Mouse (Mus musculus): ENCODE results near the gene Mapk14. TPM values are rescaled to one million over a fixed set of nuclear protein-coding genes. Genes with fewer than 3 reads are reported as not detected.

Gene Mapk14
- polyA plus RNA-seq, 1 experiment = 121 TPM

DNA sequence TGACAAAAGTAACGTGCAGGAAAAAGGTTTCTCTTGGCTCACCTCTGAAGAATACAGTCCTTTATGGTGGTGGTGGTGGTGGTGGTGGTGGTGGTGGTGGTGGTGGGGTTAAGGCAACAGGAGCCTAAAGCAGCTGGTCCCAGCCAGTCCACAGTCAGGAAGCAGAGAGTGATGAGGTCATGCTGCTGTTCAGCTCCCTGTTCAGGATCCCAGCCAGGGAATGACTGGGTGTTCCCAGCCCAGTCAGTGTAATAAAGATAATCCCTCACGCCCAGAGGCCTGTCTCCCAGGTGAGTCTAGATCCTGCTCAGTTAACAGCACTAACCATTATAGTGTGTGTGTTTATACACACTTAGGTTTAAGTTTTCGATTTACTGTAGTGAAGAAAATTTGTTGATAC lies 10.6 kb downstream of the Mapk14 start:
- H3K27me3 ChIP-seq (ENCODE audit: control insufficient read depth, insufficient read depth, low read length) = no peaks in the 10 kb centered on the region
- DNase-seq = no peak
- H3K27ac ChIP-seq (ENCODE audit: control insufficient read depth, insufficient read depth, low read length) = no peak overlapping the region
- no peaks in the 10 kb centered on the region for H3K36me3 ChIP-seq (ENCODE audit: control insufficient read depth, insufficient read depth, low read length)
- WGBS = 64% methylated on average over 3 of the region's 3 CpGs
- TF ChIP-seq POLR2A (IDR thresholded peaks at IDR 0.05; ENCODE audit: control insufficient read depth, extremely low read depth, insufficient read depth, low read length, poor library complexity) (no peak), CTCF (IDR thresholded peaks at IDR 0.05; ENCODE audit: borderline replicate concordance, control insufficient read depth, extremely low read depth, insufficient read depth, low read length, poor library complexity) (no peak)
- peaks cover 13% of the 10 kb centered on the region for H3K4me1 ChIP-seq (replicated peaks; ENCODE audit: control insufficient read depth, insufficient read depth, low read length)
- H3K4me3 ChIP-seq (ENCODE audit: control insufficient read depth, insufficient read depth, low read length) = no peak overlapping the region

DNA sequence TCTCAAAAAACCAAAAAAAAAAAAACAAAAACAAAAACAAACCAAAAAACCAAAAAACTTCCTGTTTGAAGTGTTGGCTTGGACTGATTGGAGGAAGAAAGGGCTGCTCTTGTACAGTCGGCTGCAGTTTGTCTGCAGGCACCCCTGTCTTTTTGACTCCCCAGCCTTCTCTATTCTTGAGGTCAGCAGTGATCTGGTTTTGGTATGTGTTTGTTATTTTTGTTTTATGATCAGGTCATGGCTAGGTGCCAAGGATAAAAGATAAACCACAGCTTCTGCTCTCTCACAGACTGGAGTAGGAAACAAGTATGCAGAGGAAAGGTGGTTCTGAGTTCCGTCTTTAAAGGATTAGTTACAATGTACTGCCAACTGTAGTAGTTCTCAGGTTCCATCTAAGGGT lies 11.5 kb downstream of the Mapk14 start:
- H3K4me1 ChIP-seq (replicated peaks; ENCODE audit: control insufficient read depth, insufficient read depth, low read length) = peaks cover 8% of the 10 kb centered on the region
- 34% methylated on average over 2 of the region's 2 CpGs for WGBS
- no peaks in the 10 kb centered on the region for H3K27me3 ChIP-seq (ENCODE audit: control insufficient read depth, insufficient read depth, low read length)
- no peak overlapping the region for H3K4me3 ChIP-seq (ENCODE audit: control insufficient read depth, insufficient read depth, low read length)
- TF ChIP-seq POLR2A (IDR thresholded peaks at IDR 0.05; ENCODE audit: control insufficient read depth, extremely low read depth, insufficient read depth, low read length, poor library complexity) = no peak
- TF ChIP-seq CTCF (IDR thresholded peaks at IDR 0.05; ENCODE audit: borderline replicate concordance, control insufficient read depth, extremely low read depth, insufficient read depth, low read length, poor library complexity) = no peak
- DNase-seq = no peak
- H3K36me3 ChIP-seq (ENCODE audit: control insufficient read depth, insufficient read depth, low read length) = no peaks in the 10 kb centered on the region
- no peak overlapping the region for H3K27ac ChIP-seq (ENCODE audit: control insufficient read depth, insufficient read depth, low read length)

DNA sequence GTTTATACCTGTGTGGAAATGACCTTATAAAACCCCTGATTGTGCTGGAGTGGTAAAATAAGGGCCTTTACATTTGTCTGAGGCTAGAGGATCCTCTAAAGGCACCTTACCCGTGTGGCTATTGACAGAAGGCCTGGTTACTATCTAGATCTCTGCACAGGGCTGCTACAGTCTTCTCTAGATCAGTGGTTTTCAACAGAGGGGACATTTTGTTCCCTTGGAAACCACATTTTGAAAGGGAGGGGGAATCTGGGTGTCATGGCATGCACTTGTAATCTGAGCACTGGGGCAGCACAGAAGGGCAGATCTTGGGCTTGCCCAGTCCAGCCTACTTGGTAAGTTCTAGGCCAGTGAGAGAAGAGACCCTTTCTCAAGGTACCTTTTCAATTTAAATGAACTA lies 15.6 kb downstream of the Mapk14 start:
- 14% methylated on average over 1 of the region's 1 CpGs for WGBS
- DNase-seq = no peak
- TF ChIP-seq CTCF (IDR thresholded peaks at IDR 0.05; ENCODE audit: borderline replicate concordance, control insufficient read depth, extremely low read depth, insufficient read depth, low read length, poor library complexity) = no peak
- TF ChIP-seq POLR2A (IDR thresholded peaks at IDR 0.05; ENCODE audit: control insufficient read depth, extremely low read depth, insufficient read depth, low read length, poor library complexity) = no peak
- Histone ChIP-seq H3K4me1 (replicated peaks; ENCODE audit: control insufficient read depth, insufficient read depth, low read length) (peaks cover 6% of the 10 kb centered on the region), H3K36me3 (ENCODE audit: control insufficient read depth, insufficient read depth, low read length) (no peaks in the 10 kb centered on the region), H3K27ac (ENCODE audit: control insufficient read depth, insufficient read depth, low read length) (no peak overlapping the region), H3K27me3 (ENCODE audit: control insufficient read depth, insufficient read depth, low read length) (no peaks in the 10 kb centered on the region), H3K4me3 (ENCODE audit: control insufficient read depth, insufficient read depth, low read length) (no peak overlapping the region)

DNA sequence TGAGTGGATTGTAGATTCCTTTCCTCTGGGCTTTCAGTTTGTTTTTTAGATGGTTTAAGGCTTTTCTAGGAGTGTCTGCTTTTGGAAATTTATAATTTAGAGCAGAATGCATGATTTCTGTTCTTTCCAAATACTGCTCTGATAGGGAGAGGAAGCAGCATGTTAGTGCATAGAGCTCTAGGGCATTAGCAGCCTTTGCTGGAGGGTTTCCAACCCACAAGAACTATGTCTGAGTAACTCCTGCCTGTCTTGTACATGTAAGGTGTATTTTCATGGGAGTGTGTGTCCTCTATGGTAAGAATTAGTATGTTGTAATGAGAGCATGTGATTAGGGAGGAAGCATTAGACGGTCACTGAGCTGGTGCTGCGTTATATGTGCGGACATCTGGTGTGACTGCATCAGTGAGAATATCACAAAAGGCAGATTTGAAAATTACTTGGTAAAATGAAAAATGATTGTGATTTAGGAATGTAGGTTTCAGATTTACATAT lies 16.1 kb downstream of the Mapk14 start:
- no peak overlapping the region for H3K27ac ChIP-seq (ENCODE audit: control insufficient read depth, insufficient read depth, low read length)
- TF ChIP-seq CTCF (IDR thresholded peaks at IDR 0.05; ENCODE audit: borderline replicate concordance, control insufficient read depth, extremely low read depth, insufficient read depth, low read length, poor library complexity) (no peak), POLR2A (IDR thresholded peaks at IDR 0.05; ENCODE audit: control insufficient read depth, extremely low read depth, insufficient read depth, low read length, poor library complexity) (no peak)
- WGBS = 91% methylated on average over 3 of the region's 3 CpGs
- no peaks in the 10 kb centered on the region for H3K27me3 ChIP-seq (ENCODE audit: control insufficient read depth, insufficient read depth, low read length)
- H3K4me1 ChIP-seq (replicated peaks; ENCODE audit: control insufficient read depth, insufficient read depth, low read length) = peaks cover 4% of the 10 kb centered on the region; the same call in 1 of the 2 replicates
- no peak for DNase-seq
- H3K4me3 ChIP-seq (ENCODE audit: control insufficient read depth, insufficient read depth, low read length) = no peak overlapping the region
- no peaks in the 10 kb centered on the region for H3K36me3 ChIP-seq (ENCODE audit: control insufficient read depth, insufficient read depth, low read length)

DNA sequence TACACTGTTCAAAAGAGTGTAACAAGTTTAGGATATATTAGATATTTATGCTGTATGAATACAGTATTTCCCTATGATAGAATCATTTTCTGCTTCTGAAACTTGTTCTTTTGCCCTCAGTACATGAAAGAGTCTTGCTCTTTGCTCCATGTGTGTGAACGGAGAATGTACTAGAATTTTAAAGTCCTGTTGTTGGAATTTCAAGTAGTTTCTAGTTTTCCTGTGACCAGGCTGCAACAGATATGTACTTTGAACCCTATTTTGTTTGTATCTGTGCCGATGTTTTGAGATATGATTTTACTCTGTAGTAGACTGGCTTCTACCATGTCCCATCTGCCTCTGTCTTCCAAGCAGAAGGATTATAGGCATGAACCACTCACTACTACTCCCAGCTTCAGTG lies 16.7 kb downstream of the Mapk14 start:
- DNase-seq = no peak
- 90% methylated on average over 2 of the region's 2 CpGs for WGBS
- H3K4me1 ChIP-seq (replicated peaks; ENCODE audit: control insufficient read depth, insufficient read depth, low read length) = 0 out of 2 replicates have a peak, but pooled peaks cover 4% of the 10 kb centered on the region
- H3K36me3 ChIP-seq (ENCODE audit: control insufficient read depth, insufficient read depth, low read length) = no peaks in the 10 kb centered on the region
- H3K27ac ChIP-seq (ENCODE audit: control insufficient read depth, insufficient read depth, low read length) = no peak overlapping the region
- no peak overlapping the region for H3K4me3 ChIP-seq (ENCODE audit: control insufficient read depth, insufficient read depth, low read length)
- TF ChIP-seq CTCF (IDR thresholded peaks at IDR 0.05; ENCODE audit: borderline replicate concordance, control insufficient read depth, extremely low read depth, insufficient read depth, low read length, poor library complexity) (no peak), POLR2A (IDR thresholded peaks at IDR 0.05; ENCODE audit: control insufficient read depth, extremely low read depth, insufficient read depth, low read length, poor library complexity) (no peak)
- no peaks in the 10 kb centered on the region for H3K27me3 ChIP-seq (ENCODE audit: control insufficient read depth, insufficient read depth, low read length)

- H3K4me1 ChIP-seq (replicated peaks; ENCODE audit: control insufficient read depth, insufficient read depth, low read length) = 0 out of 2 replicates have a peak, but pooled peaks cover 4% of the 10 kb centered on the region
- H3K27me3 ChIP-seq (ENCODE audit: control insufficient read depth, insufficient read depth, low read length) = no peaks in the 10 kb centered on the region
- no peak for TF ChIP-seq CTCF (IDR thresholded peaks at IDR 0.05; ENCODE audit: borderline replicate concordance, control insufficient read depth, extremely low read depth, insufficient read depth, low read length, poor library complexity)
- no peak for TF ChIP-seq POLR2A (IDR thresholded peaks at IDR 0.05; ENCODE audit: control insufficient read depth, extremely low read depth, insufficient read depth, low read length, poor library complexity)
- 39% methylated on average over 2 of the region's 2 CpGs for WGBS
- no peak for DNase-seq
- H3K27ac ChIP-seq (ENCODE audit: control insufficient read depth, insufficient read depth, low read length) = no peak overlapping the region
- no peak overlapping the region for H3K4me3 ChIP-seq (ENCODE audit: control insufficient read depth, insufficient read depth, low read length)
- peaks cover 4% of the 10 kb centered on the region for H3K36me3 ChIP-seq (ENCODE audit: control insufficient read depth, insufficient read depth, low read length)
Measured at GRCm38 (mm10) chr17:28708989-28709388, 17.9 kb downstream of the Mapk14 start.
